Mouse (Mus musculus) hindbrain, postnatal 0 days (tissue): ENCODE results near the gene Gm47791. TPM values are rescaled to one million over a fixed set of nuclear protein-coding genes. Genes with fewer than 3 reads are reported as not detected.
A peak's percentile ranks its signal among the peaks of the same experiment; 100 is the strongest.

ENCODE experiments used
- ATAC-seq: fragments of 200-750 bp; cut with Nextera tagmentation; 2 replicates; pipeline ENCODE4 v1.8.0; 2017; ENCODE audit warnings: mild to moderate bottlenecking, moderate TSS enrichment, moderate library complexity
- DNase-seq: peaks from one replicate; pipeline ENCODE4 v3.0.0-alpha.2; 2015; ENCODE audit warnings: low spot score
- H3K27ac ChIP-seq: fragments of 300-500 bp; sonication (generic); 2 replicates; pipeline ENCODE4 v1.5.1; 2014; ENCODE audit warnings: mild to moderate bottlenecking
- H3K27me3 ChIP-seq: fragments of 300-500 bp; sonication (generic); 2 replicates; pipeline ENCODE4 v1.6.1; 2014; ENCODE audit warnings: low read length, mixed read lengths; ENCODE audit not compliant: insufficient read depth
- H3K36me3 ChIP-seq: fragments of 300-500 bp; sonication (generic); 2 replicates; pipeline ENCODE4 v1.6.1; 2014; ENCODE audit warnings: low read length, mixed read lengths; ENCODE audit not compliant: insufficient read depth
- H3K4me1 ChIP-seq: fragments of 300-500 bp; sonication (generic); 2 replicates; pipeline ENCODE4 v1.6.1; 2014; ENCODE audit warnings: antibody characterized with exemption, low read length, mixed read lengths; ENCODE audit not compliant: insufficient read depth
- H3K4me2 ChIP-seq: fragments of 300-500 bp; sonication (generic); 2 replicates; pipeline ENCODE4 v1.6.1; 2014; ENCODE audit warnings: low read depth, mild to moderate bottlenecking, low read length, moderate library complexity, mixed read lengths
- H3K4me3 ChIP-seq: fragments of 300-500 bp; sonication (generic); 2 replicates; pipeline ENCODE4 v1.5.1; 2014; ENCODE audit warnings: low read length
- H3K9ac ChIP-seq: fragments of 300-500 bp; sonication (generic); replicated peaks from 2 replicates; pipeline ENCODE4 v1.6.1; 2014; ENCODE audit warnings: mild to moderate bottlenecking, low read length, moderate library complexity, mixed read lengths
- H3K9me3 ChIP-seq: fragments of 300-500 bp; sonication (generic); 2 replicates; pipeline ENCODE4 v1.6.1; 2016; ENCODE audit warnings: low read length, mixed read lengths
- CTCF ChIP-seq: IDR thresholded peaks from 2 replicates; pipeline ENCODE4 v1.5.1; 2016; ENCODE audit warnings: antibody characterized with exemption, control low read depth, low read depth
- WGBS: fragments of 180-500 bp; shearing (Covaris S2); extraction: QIAGEN DNeasy Blood & Tissue Kit; methylation state at CpG from one replicate; pipeline ENCODE4 v1.1.7; 2014; 5-methylcytosine and 5-hydroxymethylcytosine counted together
- polyA plus RNA-seq: library from polyadenylated mRNA; unstranded; fragments of >200 nt; fragmentation: Nextera tagmentation; extraction: Ambion mirVana; gene quantifications from 2 replicates; pipeline ENCODE4 v1.2.1, GENCODE M21; 2015
- total RNA-seq: library from RNA; depleted of rRNA; stranded (reverse); fragments of >200 nt; gene quantifications from 2 replicates; pipeline ENCODE4 v1.2.3, GENCODE M21; 2014; rRNA removed

Gm47791 gene
- total and polyA plus RNA-seq, 2 experiments from 2014 or later, result not detected

GRCm38 (mm10) chr1:82725875-82726185 lies 45.2 kb downstream of the Gm47791 start:
- TF ChIP-seq CTCF, result no peak
- no peak for DNase-seq
- no peak for ATAC-seq
- H3K27me3 ChIP-seq, result 0 out of 2 replicates have a peak, but pooled peaks cover 7% of the 10 kb centered on the region
- no peaks in the 10 kb centered on the region for H3K9me3 ChIP-seq
- H3K4me1 ChIP-seq, result peaks cover 9% of the 10 kb centered on the region; the same call in 1 of the 2 replicates
- peak overlapping the region; percentile 97 for H3K4me3 ChIP-seq
- no peak overlapping the region for H3K27ac ChIP-seq
- 46% methylated on average over 4 of the region's 4 CpGs for WGBS
- peak overlapping the region; percentile 93 for H3K9ac ChIP-seq
- H3K4me2 ChIP-seq, result peak overlapping the region; percentile 97
- H3K36me3 ChIP-seq, result peaks cover 16% of the 10 kb centered on the region; the same call in 1 of the 2 replicates

DNA sequence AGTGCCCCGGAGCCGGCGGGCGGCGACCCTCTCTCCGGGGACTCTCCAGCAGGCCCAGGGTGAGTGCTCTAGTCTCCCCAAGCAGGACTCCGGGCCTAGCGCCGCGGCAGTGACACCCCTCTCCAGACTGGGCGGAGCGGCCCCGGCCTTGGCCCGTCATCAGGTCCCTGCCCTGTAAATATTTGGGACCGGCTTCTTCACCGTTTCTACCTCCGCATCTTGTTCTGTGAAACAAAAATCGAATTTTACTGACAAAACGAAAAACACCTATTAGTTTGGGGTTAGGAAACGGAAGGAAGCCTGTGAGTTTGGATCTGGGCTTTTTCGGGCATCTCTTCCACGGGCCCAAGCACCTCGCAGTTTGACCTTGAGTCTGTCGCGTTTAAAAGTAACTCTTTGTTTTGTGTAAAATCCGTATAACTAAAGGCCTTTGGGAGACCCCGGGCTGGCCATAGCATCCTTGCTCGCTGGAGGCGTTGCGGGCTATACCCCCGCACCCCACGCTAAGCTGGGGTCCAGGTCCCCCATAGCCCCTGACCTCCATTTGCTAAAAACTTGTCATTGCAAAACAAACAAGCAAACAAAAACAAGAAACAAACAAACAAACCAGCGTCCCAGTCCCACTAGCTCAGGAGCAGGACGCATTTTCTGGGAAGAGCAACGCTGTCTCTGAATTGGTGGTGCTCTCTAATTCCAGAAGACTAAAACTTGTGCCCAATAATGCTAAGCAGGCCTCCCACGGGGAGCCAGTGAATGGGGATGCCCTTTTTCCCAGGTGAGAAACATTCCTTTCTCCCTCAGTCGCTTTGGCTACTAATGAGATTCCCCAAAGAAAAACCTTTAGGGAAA lies 45.8 kb downstream of the Gm47791 start:
- H3K9me3 ChIP-seq, result no peaks in the 10 kb centered on the region
- no peak for DNase-seq
- H3K36me3 ChIP-seq, result peaks cover 13% of the 10 kb centered on the region; the same call in 1 of the 2 replicates
- 2% methylated on average over 37 of the region's 37 CpGs for WGBS
- H3K27ac ChIP-seq, result peak overlapping the region; percentile 77
- 0 out of 2 replicates have a peak, but pooled peaks cover 7% of the 10 kb centered on the region for H3K27me3 ChIP-seq
- TF ChIP-seq CTCF, result no peak; the same call in 1 of the 2 replicates
- peak overlapping the region; percentile 93 for H3K9ac ChIP-seq
- H3K4me3 ChIP-seq, result peak overlapping the region; percentile 97
- peaks cover 9% of the 10 kb centered on the region; the same call in 1 of the 2 replicates for H3K4me1 ChIP-seq
- H3K4me2 ChIP-seq, result peak overlapping the region; percentile 97
- ATAC-seq, result peak; percentile 97

GRCm38 (mm10) chr1:82724339-82725025 lies 46.6 kb downstream of the Gm47791 start, which contains the start of gene Mff:
Mff (plus strand) TSS chr1:82724890.
- Histone ChIP-seq H3K9ac (peak within 1 kb of the TSS; percentile 93), H3K9me3 (no peaks in the 10 kb centered on the region), H3K4me1 (peaks cover 9% of the 10 kb centered on the region; the same call in 1 of the 2 replicates), H3K27me3 (0 out of 2 replicates have a peak, but pooled peaks cover 7% of the 10 kb centered on the region), H3K4me3 (peak within 1 kb of the TSS; percentile 97), H3K27ac (peak within 1 kb of the TSS; percentile 77), H3K4me2 (peak within 1 kb of the TSS; percentile 97), H3K36me3 (peaks cover 6% of the 10 kb centered on the region; the same call in 1 of the 2 replicates)
- no peak for TF ChIP-seq CTCF
- 9% methylated on average over 38 of the region's 38 CpGs for WGBS
- DNase-seq (peak; percentile 98), ATAC-seq (peak; percentile 100)

Other genes with a start within 250 kb of the Gm47791 start
- gene Col4a4, start 184.4 kb downstream of the Gm47791 start, total RNA-seq, result 0.42 and 0.61 TPM in 2 replicates
- gene Col4a4, start 184.4 kb downstream of the Gm47791 start, polyA plus RNA-seq, result 0.40 and 0.61 TPM in 2 replicates
- 0.29 and 0.94 TPM in 2 replicates for gene Col4a3, start 184.3 kb downstream of the Gm47791 start, total RNA-seq
- 0.71 and 0.79 TPM in 2 replicates for gene Col4a3, start 184.3 kb downstream of the Gm47791 start, polyA plus RNA-seq
- gene Mff, start 46.4 kb downstream of the Gm47791 start, total RNA-seq, result 309 and 364 TPM in 2 replicates
- gene Mff, start 46.4 kb downstream of the Gm47791 start, polyA plus RNA-seq, result 410 and 416 TPM in 2 replicates
- gene Tm4sf20, start 2.8 kb downstream of the Gm47791 start, total RNA-seq, result not detected in 2 replicates
- not detected in 2 replicates for gene Tm4sf20, start 2.8 kb downstream of the Gm47791 start, polyA plus RNA-seq
- gene Agfg1, start 68.2 kb upstream of the Gm47791 start, total RNA-seq, result 88.2 and 98.6 TPM in 2 replicates
- gene Agfg1, start 68.2 kb upstream of the Gm47791 start, polyA plus RNA-seq, result 20.7 TPM in 2 replicates
- 0.97 TPM in 1 of 2 replicates, not detected in the other for gene A030005L19Rik, start 142.1 kb upstream of the Gm47791 start, total RNA-seq
- not detected in 2 replicates for gene A030005L19Rik, start 142.1 kb upstream of the Gm47791 start, polyA plus RNA-seq
- gene A030014E15Rik, start 153.7 kb upstream of the Gm47791 start, total RNA-seq, result not detected in 2 replicates
- not detected in 2 replicates for gene A030014E15Rik, start 153.7 kb upstream of the Gm47791 start, polyA plus RNA-seq
- gene Gm6217, start 160.2 kb upstream of the Gm47791 start, total RNA-seq, result not detected in 2 replicates
- gene Gm6217, start 160.2 kb upstream of the Gm47791 start, polyA plus RNA-seq, result not detected in 2 replicates
- not detected in 2 replicates for gene A030003K21Rik, start 172.1 kb upstream of the Gm47791 start, total RNA-seq
- gene A030003K21Rik, start 172.1 kb upstream of the Gm47791 start, polyA plus RNA-seq, result not detected in 2 replicates
- gene Gm7544, start 184.8 kb upstream of the Gm47791 start, total RNA-seq, result not detected in 2 replicates
- not detected in 2 replicates for gene Gm7544, start 184.8 kb upstream of the Gm47791 start, polyA plus RNA-seq
- gene Gm47955, start 189.0 kb upstream of the Gm47791 start, total RNA-seq, result not detected in 2 replicates
- gene Gm47955, start 189.0 kb upstream of the Gm47791 start, polyA plus RNA-seq, result not detected in 2 replicates
- not detected in 2 replicates for gene Gm47959, start 229.3 kb upstream of the Gm47791 start, total RNA-seq
- not detected in 2 replicates for gene Gm47959, start 229.3 kb upstream of the Gm47791 start, polyA plus RNA-seq